Mouse (Mus musculus) central nervous system, embryonic 14 days (tissue): ENCODE measurements around the gene Myrip. TPM values are rescaled to one million over a fixed set of nuclear protein-coding genes. Genes with fewer than 3 reads are reported as not detected.

Experiments used
- polyA plus RNA-seq: library from polyadenylated mRNA; depleted of rRNA; stranded (reverse); fragments of >200 nt; gene quantifications from 2 replicates; pipeline ENCODE4 v1.2.3, GENCODE M21; 2012; rRNA removed

Myrip gene
- polyA plus RNA-seq, result 4.4 and 5.8 TPM in 2 replicates

DNA sequence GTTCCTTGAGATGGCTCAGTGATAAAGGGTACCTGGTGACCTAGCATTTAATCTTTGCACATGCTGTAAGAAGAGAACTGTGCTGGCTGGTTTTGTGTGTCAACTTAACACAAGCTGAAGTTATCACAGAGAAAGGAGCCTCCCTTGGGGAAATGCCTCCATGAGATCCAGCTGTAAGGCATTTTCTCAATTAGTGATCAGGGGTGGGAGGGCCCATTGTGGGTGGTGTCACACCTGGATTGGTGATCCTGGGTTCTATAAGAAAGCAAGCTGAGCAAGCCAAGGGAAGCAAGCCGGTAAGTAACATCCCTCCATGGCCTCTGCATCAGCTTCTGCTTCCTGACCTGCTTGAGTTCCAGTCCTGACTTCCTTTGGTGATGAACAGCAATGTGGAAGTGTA lies at the start of gene Myrip:
TSS of gene Myrip (plus strand) at position 301 of the 400 bp plus-strand sequence.

GRCm38 (mm10) chr9:120492010-120492399 lies 190.7 kb downstream of the Myrip start, which contains the start of gene Eif1b:
Eif1b (plus strand) TSS chr9:120492232.

Other genes with a start within 250 kb of the Myrip start
- 4.2 and 4.7 TPM in 2 replicates for gene Cx3cr1, start 231.6 kb upstream of the Myrip start, polyA plus RNA-seq
- 0.25 TPM in 1 of 2 replicates, not detected in the other for gene Ccr8, start 209.4 kb upstream of the Myrip start, polyA plus RNA-seq
- 28.9 and 33.3 TPM in 2 replicates for gene Slc25a38, start 191.1 kb upstream of the Myrip start, polyA plus RNA-seq
- 1,759 and 1,851 TPM in 2 replicates for gene Rpsa, start 173.8 kb upstream of the Myrip start, polyA plus RNA-seq
- gene Mobp, start 151.8 kb upstream of the Myrip start, polyA plus RNA-seq, result 0.10 TPM in 2 replicates
- 149 and 176 TPM in 2 replicates for gene Eif1b, start 190.7 kb downstream of the Myrip start, polyA plus RNA-seq
- gene Entpd3, start 238.3 kb downstream of the Myrip start, polyA plus RNA-seq, result 2.5 and 4.1 TPM in 2 replicates